Mouse (Mus musculus) kidney, postnatal 25 days (tissue): Measurements from ENCODE around the gene Sh3gl2.
A peak's percentile ranks its signal among the peaks of the same experiment; 100 is the strongest.

Experiments
- DNase-seq, 2 experiments: peaks; one replicate each; pipeline ENCODE4 v3.0.0; 2021; ENCODE audit warnings: mixed read lengths in 2 of 2

Sh3gl2 gene

DNA sequence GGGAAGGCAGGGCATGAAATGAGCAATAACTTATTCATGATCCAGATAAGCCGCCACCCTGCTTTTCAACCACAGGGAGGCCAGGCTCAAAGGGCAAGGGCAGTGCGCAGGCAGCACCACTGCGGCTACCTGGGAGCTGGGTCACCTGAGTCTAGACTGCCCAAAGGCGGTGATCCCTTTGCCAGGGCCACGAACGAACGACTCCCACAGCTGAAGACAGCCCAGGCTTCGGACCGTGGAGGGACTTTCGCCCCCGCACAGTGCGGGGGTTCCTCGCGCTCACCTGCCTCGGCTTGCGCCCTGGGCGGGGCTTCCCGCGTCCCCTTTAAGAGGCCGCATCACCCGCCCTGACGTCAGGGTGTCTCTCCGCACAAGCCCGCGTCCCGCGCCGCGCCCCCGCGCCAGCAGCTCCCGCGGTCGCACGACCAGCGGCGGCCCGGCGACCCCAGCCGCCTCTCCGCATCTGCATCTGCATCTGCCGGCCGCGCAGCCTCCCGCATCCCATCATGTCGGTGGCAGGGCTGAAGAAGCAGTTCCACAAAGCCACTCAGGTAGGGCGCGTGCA, at the start of gene Sh3gl2:
Gene Sh3gl2, plus strand, starts transcription at position 56 of the 565 bp plus-strand sequence.
- peak; percentile 69 to 84 for DNase-seq

GRCm38 (mm10) chr4:85161156-85161555, 43.8 kb upstream of the Sh3gl2 start:
- no peak for DNase-seq

- DNase-seq, result peak; percentile 42 to 46
Observed at GRCm38 (mm10) chr4:85162468-85163312, 42.2 kb upstream of the Sh3gl2 start.

- no peak for DNase-seq
Observed at GRCm38 (mm10) chr4:85163313-85163615, 41.7 kb upstream of the Sh3gl2 start.

DNA sequence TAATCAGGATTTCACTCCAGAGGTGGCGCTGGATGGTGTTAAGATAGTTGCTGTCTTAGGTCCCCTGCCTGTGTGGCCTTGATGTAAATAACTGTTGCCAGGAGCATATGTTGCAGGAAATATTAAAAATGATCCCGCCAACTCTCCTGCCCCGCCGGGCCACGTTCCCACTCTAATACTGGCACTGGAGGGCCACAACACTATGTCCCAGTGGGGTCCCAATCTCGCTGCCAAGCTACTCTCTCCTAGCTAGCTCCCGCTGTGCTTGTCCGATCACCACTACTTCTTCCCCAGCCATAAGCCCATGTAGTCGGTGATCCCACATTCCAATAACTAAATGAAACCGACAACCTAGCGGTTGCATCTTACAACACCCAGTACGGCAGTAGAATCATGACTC, 36.9 kb upstream of the Sh3gl2 start:
- no peak for DNase-seq

- no peak for DNase-seq
Observed at GRCm38 (mm10) chr4:85175466-85175865, 29.5 kb upstream of the Sh3gl2 start.

- no peak for DNase-seq
Observed at GRCm38 (mm10) chr4:85178394-85179051, 26.4 kb upstream of the Sh3gl2 start.

- DNase-seq, result no peak
Observed at GRCm38 (mm10) chr4:85186011-85186410, 18.9 kb upstream of the Sh3gl2 start.

DNA sequence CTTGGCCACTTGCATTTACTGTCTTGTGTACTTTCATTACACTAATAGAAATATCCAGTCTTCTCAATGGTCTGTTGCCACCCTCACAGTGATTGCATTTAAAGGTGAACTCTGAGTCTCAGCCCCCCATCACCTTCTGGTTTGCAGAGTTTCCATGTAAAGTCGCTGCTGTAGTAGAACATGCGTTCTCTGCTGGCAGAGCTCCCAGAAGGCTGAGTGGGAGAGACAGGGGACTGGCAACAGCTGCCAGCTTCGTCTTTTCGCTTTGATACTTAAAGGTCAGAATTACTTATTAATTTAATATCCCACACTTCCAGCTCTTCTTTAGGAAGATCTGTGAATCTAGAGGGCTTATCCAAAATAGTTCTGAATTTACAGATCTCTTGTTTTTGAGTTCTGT, 8.7 kb upstream of the Sh3gl2 start:
- DNase-seq, result no peak

DNA sequence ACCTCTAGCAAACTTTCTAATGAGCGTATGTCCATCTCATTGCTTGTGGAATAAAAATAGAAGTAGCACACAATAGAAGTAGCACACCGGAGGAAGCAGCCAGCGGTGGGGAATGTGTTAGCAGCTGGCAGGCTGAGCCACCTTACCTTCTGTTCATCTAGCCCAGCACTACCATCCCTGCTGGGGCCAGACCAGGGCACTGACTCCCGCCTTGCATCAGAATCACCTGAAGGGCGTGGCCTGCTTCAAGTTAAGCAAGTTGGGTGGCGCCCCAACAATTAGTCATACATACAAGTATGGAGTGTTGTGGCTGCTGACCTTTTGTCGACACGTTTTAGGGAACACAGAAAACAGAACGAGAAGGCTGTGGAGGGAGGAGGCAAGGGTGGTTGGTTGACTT, 6.5 kb upstream of the Sh3gl2 start:
- no peak for DNase-seq

DNA sequence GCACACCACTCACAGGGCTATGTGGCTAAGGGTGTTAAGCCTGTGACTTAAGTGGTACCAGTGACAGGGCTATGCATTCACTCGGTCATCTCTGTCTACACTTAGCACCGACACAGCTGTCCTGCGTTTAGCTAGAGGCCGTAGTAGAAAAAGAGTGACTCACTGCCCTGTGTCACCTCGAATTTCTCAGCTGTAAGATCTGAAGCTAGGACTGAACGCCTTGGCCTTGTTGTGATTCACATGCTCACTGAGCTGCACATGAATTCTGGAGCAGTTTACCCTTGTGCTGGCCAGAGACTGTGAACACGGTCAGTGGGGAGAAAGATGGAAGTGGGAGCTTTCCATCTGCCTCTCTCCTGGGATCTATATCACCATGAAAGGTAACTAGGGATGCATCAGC, 2.3 kb upstream of the Sh3gl2 start:
- DNase-seq, result no peak

DNA sequence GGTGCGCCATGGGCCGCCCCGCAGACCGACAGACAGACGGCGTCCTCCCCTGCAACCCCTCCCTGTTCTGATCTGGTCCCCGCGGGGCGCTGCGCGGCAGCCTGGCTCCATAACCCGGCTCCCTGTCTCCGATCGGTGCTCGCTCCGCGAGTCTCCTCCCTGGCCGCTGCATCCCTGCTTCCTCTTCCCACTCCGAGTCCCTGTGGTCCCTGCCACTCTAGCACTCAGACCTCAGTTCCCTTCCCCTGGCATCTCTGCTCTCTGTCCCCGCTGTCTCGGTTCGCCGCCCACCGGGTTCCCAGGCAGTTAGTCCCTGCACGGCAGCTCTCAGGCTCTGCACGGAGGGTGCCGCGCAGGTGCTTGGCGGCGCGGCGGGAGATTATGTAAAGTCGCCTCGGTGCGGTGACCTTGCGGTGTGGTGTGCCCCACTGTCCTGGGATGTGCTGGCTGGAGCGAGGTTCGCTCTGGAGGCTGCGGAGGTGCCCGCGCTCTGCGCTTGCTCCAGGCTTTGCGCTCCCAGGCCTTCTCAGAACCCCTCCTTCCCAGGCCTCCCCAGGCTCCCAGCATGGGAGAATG, 798 bp downstream of the Sh3gl2 start:
- DNase-seq, result peak; percentile 47 to 68

DNA sequence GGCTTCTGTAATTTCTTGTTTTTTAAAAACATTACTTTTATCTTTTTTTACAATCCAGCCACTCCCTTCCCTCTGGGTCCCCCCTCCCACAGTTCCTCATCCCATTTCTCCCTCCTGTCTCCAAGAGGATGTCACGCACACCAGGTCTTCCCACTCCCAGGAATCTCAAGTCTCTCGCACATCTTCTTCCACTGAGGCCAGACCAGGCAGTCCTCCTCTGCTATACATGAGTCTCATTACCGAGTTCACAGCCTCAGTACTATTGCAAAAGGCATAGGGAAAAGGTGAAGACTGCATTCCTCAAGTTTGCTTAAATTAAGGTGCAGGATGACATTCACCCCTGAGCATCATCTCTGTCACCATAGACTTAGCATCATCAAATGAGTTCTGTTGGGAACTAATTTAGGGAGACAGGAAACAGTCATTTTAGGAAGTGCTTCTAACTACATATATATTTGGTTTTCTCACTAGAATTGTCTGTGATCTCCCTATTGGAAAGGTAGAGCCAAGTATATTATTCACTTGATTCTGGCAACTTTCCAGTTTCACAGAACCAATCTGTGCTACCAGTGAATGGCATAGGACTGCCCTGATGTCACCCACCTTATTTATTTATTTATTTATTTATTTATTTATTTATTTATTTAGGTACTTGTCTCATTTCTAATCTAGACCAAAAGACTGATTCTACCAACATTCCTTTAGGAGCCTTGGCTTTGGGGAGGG, 1.9 kb downstream of the Sh3gl2 start:
- DNase-seq, result no peak

DNA sequence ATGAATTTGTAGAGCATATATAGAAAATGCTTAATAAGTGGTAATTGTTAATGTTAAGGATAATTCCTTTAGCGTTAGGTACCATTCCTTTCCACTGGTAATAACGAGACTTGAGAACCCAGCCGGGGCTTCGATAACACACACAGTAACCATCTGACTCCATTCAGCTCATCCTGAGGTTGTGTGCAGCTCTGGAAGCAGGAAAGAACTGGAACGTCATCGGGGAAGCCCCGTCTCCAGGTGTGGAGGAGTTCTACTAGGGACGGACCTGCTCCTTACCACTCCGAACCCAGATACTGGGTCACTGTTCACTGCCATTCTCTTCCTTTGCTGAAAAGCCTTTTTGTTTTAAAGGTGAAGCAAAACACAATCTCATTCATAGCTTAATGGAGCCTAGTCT, 2.6 kb downstream of the Sh3gl2 start:
- no peak for DNase-seq

DNA sequence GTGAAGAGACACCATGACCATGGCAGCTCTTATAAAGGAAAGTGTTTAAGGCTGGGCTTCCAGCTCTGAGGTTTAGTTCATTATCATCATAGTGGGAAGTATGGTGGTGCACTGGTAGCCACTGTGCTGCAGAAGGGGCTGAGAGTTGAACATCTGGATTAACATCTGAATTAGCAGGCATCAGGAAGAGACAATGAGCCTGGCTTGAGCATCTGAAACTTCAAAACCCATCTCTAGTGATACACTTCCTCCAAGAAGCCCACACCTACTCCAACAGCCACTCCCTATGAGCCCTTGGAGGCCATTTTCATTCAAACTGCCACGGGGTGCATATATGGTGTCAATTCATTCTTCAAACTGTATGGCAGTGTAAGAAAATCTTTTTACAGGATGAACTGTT, 3.6 kb downstream of the Sh3gl2 start:
- DNase-seq, result no peak

DNA sequence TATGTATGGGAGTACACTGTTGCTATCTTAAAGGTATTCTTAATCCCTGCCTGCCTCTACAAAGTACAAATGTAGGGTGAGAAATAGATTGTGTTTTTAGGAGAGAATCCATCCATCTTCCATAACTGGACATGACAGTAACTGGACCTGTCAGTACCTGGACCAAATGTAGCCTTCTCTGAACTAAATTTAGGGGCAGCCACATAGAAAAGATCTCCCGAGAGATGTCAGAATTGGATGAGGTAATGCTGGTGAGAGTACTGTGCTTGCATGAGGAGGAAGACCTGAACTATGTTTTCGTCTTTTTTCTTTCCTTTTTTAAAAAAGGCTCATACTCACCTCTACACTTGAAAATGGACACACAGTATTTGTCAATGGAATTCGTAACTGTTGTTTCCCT, 6.0 kb downstream of the Sh3gl2 start:
- DNase-seq, result no peak

DNA sequence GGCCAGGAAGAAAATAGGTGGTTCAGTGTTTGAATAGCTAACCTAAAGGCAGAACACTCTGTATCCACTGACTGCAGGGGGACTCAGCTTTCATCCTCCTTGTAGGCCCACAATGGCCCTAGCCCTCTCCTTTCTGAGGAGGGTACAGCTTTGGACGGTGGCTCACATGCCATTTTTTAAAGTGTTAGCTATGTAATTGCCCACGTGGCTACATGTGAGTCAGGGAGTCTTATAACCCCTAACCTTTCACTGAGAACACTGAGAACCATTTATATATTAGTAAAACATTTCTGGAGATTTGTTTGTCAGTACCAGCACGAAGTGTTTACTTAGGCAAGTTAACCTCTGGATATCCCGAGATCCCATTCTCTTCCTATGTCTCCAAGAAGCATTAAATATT, 12.1 kb downstream of the Sh3gl2 start:
- DNase-seq, result no peak

DNA sequence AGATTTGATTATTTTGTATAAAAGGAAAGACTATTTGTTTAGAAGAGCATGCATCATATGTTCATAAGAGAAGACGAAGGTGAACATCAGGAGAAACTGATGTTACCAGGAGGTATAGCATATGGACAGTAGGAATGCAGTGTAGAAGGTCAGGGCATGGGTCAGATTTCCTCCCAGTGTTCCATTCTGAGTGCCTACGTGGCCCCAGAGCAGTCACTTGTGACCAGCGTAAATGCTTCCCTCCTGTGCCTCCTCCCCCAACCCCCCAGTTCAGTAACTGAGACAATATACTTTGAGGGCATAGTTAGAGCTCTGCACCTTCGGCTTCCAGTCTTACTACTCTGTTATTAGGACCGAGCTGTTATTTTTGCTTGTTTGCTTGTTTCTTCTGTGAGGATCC, 17.8 kb downstream of the Sh3gl2 start:
- no peak for DNase-seq

DNA sequence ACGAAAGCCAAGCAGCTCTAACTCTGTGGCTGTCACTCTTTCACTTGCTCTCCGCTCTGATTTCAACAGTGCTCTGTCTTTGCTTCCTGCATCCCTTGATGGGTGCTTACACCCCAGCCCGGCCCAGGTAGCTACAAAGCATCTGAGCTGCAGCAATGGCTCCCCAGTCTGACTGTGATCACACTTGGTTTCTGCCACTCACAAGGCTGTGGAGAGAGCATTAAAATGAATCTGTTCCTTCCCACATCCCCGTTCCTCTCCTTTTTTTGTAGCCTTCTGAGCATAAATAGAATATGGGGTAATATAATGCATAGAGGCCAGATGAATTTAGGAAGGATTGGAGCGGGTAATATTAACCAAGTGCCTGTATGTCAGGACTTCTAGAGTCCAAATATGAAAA, 21.8 kb downstream of the Sh3gl2 start:
- no peak for DNase-seq

GRCm38 (mm10) chr4:85227664-85228588, 23.0 kb downstream of the Sh3gl2 start:
- no peak for DNase-seq

- DNase-seq, result no peak
Observed at GRCm38 (mm10) chr4:85228589-85228948, 23.6 kb downstream of the Sh3gl2 start.
